Mouse (Mus musculus): ENCODE measurements at regions not wholly inside any gene's neighbourhood (a gene's known extent, or its start where the extent isn't known, plus 50 kb on each side); places are given as distances from the start of the nearest gene placed in this dataset.

DNA sequence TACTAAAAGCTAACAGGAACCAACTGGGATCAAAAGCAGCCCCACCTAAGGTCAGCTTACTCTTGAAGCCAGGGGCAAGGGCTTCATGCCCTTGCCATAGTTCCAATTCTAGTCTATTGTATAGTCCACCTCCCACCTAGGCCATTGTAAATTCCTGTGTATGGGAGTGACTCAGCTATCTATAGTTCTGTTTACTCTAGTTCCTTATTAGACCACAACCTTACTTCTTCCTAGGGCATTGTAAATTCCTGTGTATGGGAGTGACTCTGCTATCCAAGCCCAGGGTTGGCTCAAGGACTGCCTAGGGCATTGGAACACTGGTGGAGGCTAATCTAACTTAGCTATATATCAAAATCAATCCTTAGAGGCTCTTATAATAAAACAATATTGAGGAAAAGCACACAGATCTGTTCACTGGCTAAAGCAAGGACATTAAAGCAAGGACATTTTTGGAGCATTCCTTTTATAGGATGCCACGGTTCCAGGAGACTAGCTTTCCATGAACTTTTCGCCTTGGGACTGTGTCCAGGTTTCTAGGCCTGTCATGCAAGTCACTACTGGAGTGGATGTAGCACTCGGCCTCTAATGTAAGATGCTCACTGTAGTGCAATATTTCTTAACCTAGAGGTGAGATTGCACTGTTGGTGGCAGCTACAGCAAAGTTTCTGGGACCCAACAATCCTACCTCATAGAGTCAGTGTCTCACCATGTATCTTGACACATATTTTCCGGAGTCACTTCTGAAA lies 154.8 kb upstream of the 1700015G11Rik start:
- no peak for DNase-seq

DNA sequence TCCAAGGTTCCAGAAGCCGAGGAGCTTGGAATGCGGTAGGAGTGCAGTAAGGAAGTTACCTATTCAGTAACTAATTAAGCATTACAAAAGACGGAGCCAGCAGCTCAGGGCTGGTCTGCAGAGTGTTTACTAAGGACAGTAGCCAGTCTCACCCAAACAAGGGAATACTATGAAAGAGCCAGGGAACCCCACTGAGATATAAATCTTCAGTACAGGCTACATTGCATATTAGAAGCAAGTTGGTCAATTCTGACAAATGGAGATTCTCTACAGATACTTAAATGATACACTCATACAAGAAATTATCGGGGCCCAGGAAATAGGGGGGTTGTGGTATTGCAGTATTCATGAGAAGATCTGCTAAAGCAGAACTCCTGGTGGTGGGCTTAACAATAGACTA lies 148.5 kb upstream of the 1700015G11Rik start:
- DNase-seq = peak; percentile 5 to 9

DNA sequence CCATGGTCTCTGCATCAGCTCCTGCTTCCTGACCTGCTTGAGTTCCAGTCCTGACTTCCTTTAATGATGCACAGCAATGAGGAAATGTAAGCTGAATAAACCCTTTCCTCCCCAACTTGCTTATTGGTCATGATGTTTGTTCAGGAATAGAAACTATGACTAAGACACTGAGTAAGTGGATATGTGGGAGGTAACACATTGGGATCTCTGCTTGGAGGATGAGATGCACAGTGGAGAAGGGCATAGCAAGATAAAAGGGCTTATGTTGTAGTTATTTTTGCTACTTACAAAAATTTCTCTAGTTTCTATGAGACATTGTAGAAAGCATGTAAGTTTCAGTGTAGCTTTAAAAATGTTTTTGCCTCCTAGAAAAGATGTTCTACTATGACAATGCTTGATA lies 143.9 kb upstream of the 1700015G11Rik start:
- DNase-seq = no peak

DNA sequence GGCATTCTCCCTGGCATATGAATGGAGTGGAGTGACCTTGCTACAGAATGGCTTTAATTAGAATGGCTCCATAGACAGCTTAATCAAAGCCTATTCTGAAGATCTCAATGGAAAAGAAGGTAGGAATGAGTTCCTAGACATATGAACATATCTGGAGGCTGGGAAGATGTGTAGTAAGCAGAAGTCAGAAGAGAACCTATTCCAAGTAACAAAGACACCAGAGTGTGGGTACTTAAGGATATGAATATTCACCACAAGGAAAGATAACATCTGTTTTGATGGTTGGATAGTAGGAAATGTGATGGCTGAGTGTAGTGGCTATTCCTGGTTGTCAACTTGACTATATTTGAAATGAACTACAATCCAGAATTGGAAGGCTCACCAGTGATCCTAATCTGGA lies 142.2 kb upstream of the 1700015G11Rik start:
- no peak for DNase-seq

DNA sequence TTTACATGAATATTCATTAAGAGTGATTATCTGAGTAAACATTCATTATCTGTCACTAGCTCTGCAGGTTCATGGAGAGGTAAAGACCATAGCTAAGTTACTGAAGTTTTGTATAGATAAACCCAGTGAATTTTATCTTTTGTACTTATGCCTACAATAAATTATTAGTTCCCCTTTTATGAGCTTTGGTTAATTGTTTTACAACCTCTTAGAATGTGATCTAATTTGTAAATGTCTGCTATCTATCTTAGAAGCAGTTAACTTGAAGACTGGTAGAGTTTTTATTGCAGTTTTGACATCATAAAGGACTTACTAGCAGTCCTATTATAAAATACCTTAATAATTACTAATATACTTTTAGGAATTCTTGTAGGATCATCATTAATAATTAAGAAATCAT lies 104.7 kb upstream of the 1700015G11Rik start:
- DNase-seq = no peak
